Mouse (Mus musculus): ENCODE data around the gene Med23.

The Med23 gene

DNA sequence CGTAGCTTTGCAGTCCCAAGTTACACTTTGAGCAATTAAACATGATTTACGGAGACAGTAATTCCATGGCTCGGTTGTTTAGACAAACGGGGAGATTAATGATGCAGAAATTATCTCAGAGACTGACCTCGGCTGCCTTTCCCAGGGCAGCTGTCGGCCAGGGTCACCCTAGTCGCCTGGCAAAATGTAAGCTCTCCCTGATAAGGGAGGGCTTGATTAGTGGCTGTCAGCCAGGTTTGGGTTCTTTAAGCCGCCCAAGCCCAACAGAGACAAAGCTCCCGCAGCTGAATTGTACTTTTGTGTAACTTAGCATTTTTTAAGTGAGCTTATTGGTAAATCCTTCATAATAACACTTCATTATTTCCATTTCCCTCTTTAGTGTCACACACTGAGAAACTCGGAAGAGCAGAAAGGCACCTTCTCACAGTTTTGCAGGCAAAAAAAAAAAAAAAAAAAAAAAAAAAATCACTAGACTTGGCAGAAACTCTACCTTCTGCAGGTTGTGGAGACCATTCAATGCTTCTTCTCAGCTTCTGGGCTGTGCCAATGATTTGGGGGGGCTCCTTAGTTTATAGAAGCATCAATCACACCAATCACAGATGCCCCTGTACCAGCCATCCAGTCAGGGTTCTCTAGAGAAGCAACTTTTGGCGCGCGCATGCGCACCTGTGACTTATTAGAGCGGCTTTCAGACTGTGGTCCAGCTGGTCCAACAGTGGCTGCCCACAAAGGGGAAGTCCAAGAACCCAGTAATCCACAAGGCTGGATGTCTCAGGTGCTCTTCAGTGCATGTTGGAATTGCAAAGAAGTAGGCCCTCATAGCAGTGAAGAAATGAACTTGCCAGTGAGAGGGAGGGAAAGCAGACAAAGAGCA is 89.5 kb downstream of the Med23 start:
- no peak for DNase-seq (ENCODE audit: extremely low read depth, insufficient read length, low spot score)

GRCm38 (mm10) chr10:24961112-24961511 is 91.3 kb downstream of the Med23 start:
- DNase-seq (ENCODE audit: extremely low read depth, insufficient read length, low spot score) = no peak

DNA sequence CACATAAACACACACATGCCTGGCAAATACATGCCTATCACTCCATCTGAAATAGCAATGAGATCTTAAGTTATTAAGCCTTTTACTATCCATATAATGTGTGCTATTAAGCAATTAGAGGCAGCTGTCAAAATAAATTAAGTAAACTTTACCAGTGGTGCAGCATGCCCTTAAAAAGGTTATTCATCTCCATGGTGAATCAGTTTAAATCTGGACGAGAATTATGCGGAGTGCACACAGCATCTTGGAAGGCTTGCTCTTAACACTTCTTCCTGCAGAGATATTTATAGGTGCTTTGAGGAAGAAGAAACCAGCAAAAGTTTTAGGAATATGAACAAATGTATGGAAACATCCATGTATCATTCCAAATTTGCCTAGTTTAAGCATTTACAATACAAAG is 92.1 kb downstream of the Med23 start:
- DNase-seq (ENCODE audit: extremely low read depth, insufficient read length, low spot score) = no peak
